Mouse (Mus musculus): ENCODE results near the gene Trpc7. TPM values are rescaled to one million over a fixed set of nuclear protein-coding genes. Genes with fewer than 3 reads are reported as not detected.
A peak's percentile ranks its signal among the peaks of the same experiment; 100 is the strongest.

The Trpc7 gene
- polyA plus RNA-seq, 1 experiment from 2014 or later: 0.24 TPM

- ATAC-seq (ENCODE audit: low FRiP score, low read depth): no peak
- no peak overlapping the region for H3K9ac ChIP-seq
- WGBS: 47% methylated on average over 12 of the region's 12 CpGs
- peaks cover 20% of the 10 kb centered on the region for H3K4me1 ChIP-seq
- no peaks in the 10 kb centered on the region for H3K36me3 ChIP-seq
- H3K4me3 ChIP-seq: no peak overlapping the region
- H3K27ac ChIP-seq: no peak overlapping the region
- H3K9me3 ChIP-seq: no peaks in the 10 kb centered on the region
- no peak overlapping the region for H3K4me2 ChIP-seq (replicated peaks)
- peaks cover 45% of the 10 kb centered on the region for H3K27me3 ChIP-seq (replicated peaks)
Measured at GRCm38 (mm10) chr13:56757201-56757600, 138.6 kb downstream of the Trpc7 start.

GRCm38 (mm10) chr13:56755871-56756270, 139.9 kb downstream of the Trpc7 start:
- Histone ChIP-seq H3K27me3 (replicated peaks) (peaks cover 57% of the 10 kb centered on the region), H3K4me3 (no peak overlapping the region), H3K9me3 (no peaks in the 10 kb centered on the region), H3K27ac (no peak overlapping the region), H3K4me1 (peaks cover 20% of the 10 kb centered on the region), H3K9ac (no peak overlapping the region), H3K36me3 (no peaks in the 10 kb centered on the region), H3K4me2 (replicated peaks) (no peak overlapping the region)
- ATAC-seq (ENCODE audit: low FRiP score, low read depth): no peak
- WGBS: 71% methylated on average over 6 of the region's 6 CpGs

GRCm38 (mm10) chr13:56753192-56753951, 142.4 kb downstream of the Trpc7 start, which contains the start of gene Gm45623:
TSS of gene Gm45623 (minus strand) at chr13:56753827.
- WGBS: under 1% methylated on average over 71 of the region's 71 CpGs
- Histone ChIP-seq H3K9ac (peak within 1 kb of the TSS; percentile 52), H3K36me3 (no peaks in the 10 kb centered on the region), H3K4me2 (replicated peaks) (peak within 1 kb of the TSS; percentile 86), H3K27me3 (replicated peaks) (peaks cover 64% of the 10 kb centered on the region), H3K9me3 (no peaks in the 10 kb centered on the region), H3K27ac (no peak within 1 kb of the TSS), H3K4me3 (peak within 1 kb of the TSS; percentile 40), H3K4me1 (peaks cover 20% of the 10 kb centered on the region)
- ATAC-seq (ENCODE audit: low FRiP score, low read depth): 0 out of 2 replicates have a peak, but pooled peaks have one; percentile 21

GRCm38 (mm10) chr13:56752474-56753191, 143.2 kb downstream of the Trpc7 start:
- Histone ChIP-seq H3K4me2 (replicated peaks) (peak overlapping the region; percentile 86), H3K27ac (no peak overlapping the region), H3K4me3 (peak overlapping the region; percentile 40), H3K9me3 (no peaks in the 10 kb centered on the region), H3K36me3 (no peaks in the 10 kb centered on the region), H3K9ac (peak overlapping the region; percentile 52), H3K4me1 (peaks cover 20% of the 10 kb centered on the region), H3K27me3 (replicated peaks) (peaks cover 64% of the 10 kb centered on the region)
- peak; percentile 25; the same call in 1 of the 2 replicates for ATAC-seq (ENCODE audit: low FRiP score, low read depth)
- under 1% methylated on average over 41 of the region's 41 CpGs for WGBS

GRCm38 (mm10) chr13:56751774-56752173, 144.0 kb downstream of the Trpc7 start:
- WGBS: 23% methylated on average over 5 of the region's 5 CpGs
- Histone ChIP-seq H3K36me3 (no peaks in the 10 kb centered on the region), H3K4me1 (peaks cover 17% of the 10 kb centered on the region), H3K4me3 (no peak overlapping the region), H3K27ac (no peak overlapping the region), H3K27me3 (replicated peaks) (peaks cover 64% of the 10 kb centered on the region), H3K9me3 (no peaks in the 10 kb centered on the region), H3K9ac (no peak overlapping the region), H3K4me2 (replicated peaks) (no peak overlapping the region)
- no peak for ATAC-seq (ENCODE audit: low FRiP score, low read depth)

- Histone ChIP-seq H3K9me3 (no peaks in the 10 kb centered on the region), H3K27ac (no peak overlapping the region), H3K4me3 (no peak overlapping the region), H3K4me2 (replicated peaks) (no peak overlapping the region), H3K9ac (no peak overlapping the region), H3K36me3 (0 out of 2 replicates have a peak, but pooled peaks cover 1% of the 10 kb centered on the region), H3K4me1 (peaks cover 17% of the 10 kb centered on the region), H3K27me3 (replicated peaks) (peaks cover 41% of the 10 kb centered on the region)
- 88% methylated on average over 7 of the region's 7 CpGs for WGBS
- no peak for ATAC-seq (ENCODE audit: low FRiP score, low read depth)
Measured at GRCm38 (mm10) chr13:56749377-56749776, 146.4 kb downstream of the Trpc7 start.

GRCm38 (mm10) chr13:56747554-56747953, 148.2 kb downstream of the Trpc7 start:
- Histone ChIP-seq H3K27me3 (replicated peaks) (peaks cover 22% of the 10 kb centered on the region), H3K4me2 (replicated peaks) (no peak overlapping the region), H3K36me3 (0 out of 2 replicates have a peak, but pooled peaks cover 5% of the 10 kb centered on the region), H3K4me1 (peaks cover 5% of the 10 kb centered on the region), H3K9me3 (no peaks in the 10 kb centered on the region), H3K4me3 (no peak overlapping the region), H3K27ac (no peak overlapping the region), H3K9ac (no peak overlapping the region)
- 78% methylated on average over 8 of the region's 8 CpGs for WGBS
- ATAC-seq (ENCODE audit: low FRiP score, low read depth): no peak

- Histone ChIP-seq H3K4me2 (replicated peaks) (no peak overlapping the region), H3K27me3 (replicated peaks) (peaks cover 16% of the 10 kb centered on the region), H3K36me3 (0 out of 2 replicates have a peak, but pooled peaks cover 5% of the 10 kb centered on the region), H3K9ac (no peak overlapping the region), H3K27ac (no peak overlapping the region), H3K4me3 (no peak overlapping the region), H3K9me3 (no peaks in the 10 kb centered on the region), H3K4me1 (no peaks in the 10 kb centered on the region; the same call in 1 of the 2 replicates)
- 83% methylated on average over 10 of the region's 10 CpGs for WGBS
- ATAC-seq (ENCODE audit: low FRiP score, low read depth): no peak
Measured at GRCm38 (mm10) chr13:56746739-56747532, 148.9 kb downstream of the Trpc7 start.

- no peak for ATAC-seq (ENCODE audit: low FRiP score, low read depth)
Measured at GRCm38 (mm10) chr13:56742325-56742901, 153.4 kb downstream of the Trpc7 start.

GRCm38 (mm10) chr13:56741691-56742090, 154.1 kb downstream of the Trpc7 start:
- Histone ChIP-seq H3K9me3 (no peaks in the 10 kb centered on the region), H3K4me2 (replicated peaks) (no peak overlapping the region), H3K4me1 (no peaks in the 10 kb centered on the region), H3K27ac (no peak overlapping the region), H3K36me3 (peaks cover 40% of the 10 kb centered on the region), H3K4me3 (no peak overlapping the region), H3K9ac (no peak overlapping the region), H3K27me3 (replicated peaks) (no peaks in the 10 kb centered on the region)
- 91% methylated on average over 7 of the region's 7 CpGs for WGBS
- no peak for ATAC-seq (ENCODE audit: low FRiP score, low read depth)

More at GRCm38 (mm10) chr13:56742325-56742901, 153.4 kb downstream of the Trpc7 start:
- WGBS: 77% methylated on average over 6 of the region's 6 CpGs
- H3K9me3 ChIP-seq: no peaks in the 10 kb centered on the region
- no peak overlapping the region for H3K4me2 ChIP-seq (replicated peaks)
- no peaks in the 10 kb centered on the region for H3K4me1 ChIP-seq
- H3K9ac ChIP-seq: no peak overlapping the region
- no peaks in the 10 kb centered on the region for H3K27me3 ChIP-seq (replicated peaks)
- H3K27ac ChIP-seq: no peak overlapping the region
- no peak overlapping the region for H3K4me3 ChIP-seq
- peaks cover 34% of the 10 kb centered on the region for H3K36me3 ChIP-seq

- Histone ChIP-seq H3K27me3 (replicated peaks) (no peaks in the 10 kb centered on the region), H3K4me1 (no peaks in the 10 kb centered on the region), H3K36me3 (peaks cover 50% of the 10 kb centered on the region), H3K4me3 (no peak overlapping the region), H3K9me3 (no peaks in the 10 kb centered on the region), H3K9ac (no peak overlapping the region), H3K4me2 (replicated peaks) (no peak overlapping the region), H3K27ac (no peak overlapping the region)
- no peak for ATAC-seq (ENCODE audit: low FRiP score, low read depth)
- WGBS: 87% methylated on average over 6 of the region's 6 CpGs
Measured at GRCm38 (mm10) chr13:56740496-56740895, 155.3 kb downstream of the Trpc7 start.

Measured in neural tube, embryonic 12.5 days (tissue).